Mouse (Mus musculus) heart, adult 2 months (tissue): ENCODE measurements around the gene Wdhd1.

Experiments used
- CTCF ChIP-seq: fragments of 200-600 bp; IDR thresholded peaks from 2 replicates; pipeline ENCODE4 v1.8.1; 2022; ENCODE audit warnings: antibody characterized with exemption, mild to moderate bottlenecking, moderate library complexity
- EP300 ChIP-seq: fragments of 200-500 bp; IDR thresholded peaks from 2 replicates; pipeline ENCODE4 v1.6.1; 2011; ENCODE audit warnings: low read depth, low read length, control low read depth; ENCODE audit not compliant: insufficient read depth
- POLR2A ChIP-seq: fragments of 200-500 bp; IDR thresholded peaks from 2 replicates; pipeline ENCODE4 v1.6.1; 2011; ENCODE audit warnings: mild to moderate bottlenecking, low read depth, low read length, control low read depth; ENCODE audit not compliant: insufficient read depth

- TF ChIP-seq EP300 (no peak), POLR2A (no peak), CTCF (no peak)
Observed at GRCm38 (mm10) chr14:47296232-47296631, 19.6 kb upstream of the Wdhd1 start.
